Mouse (Mus musculus): ENCODE results near the gene Ntn3. TPM values are rescaled to one million over a fixed set of nuclear protein-coding genes. Genes with fewer than 3 reads are reported as not detected.

Ntn3 gene
- total RNA-seq (2021) = 1 to 10 TPM in 1 of 2 experiments, under 1 TPM in 1; 0.97 to 1.0 TPM
- polyA plus RNA-seq (2012; rRNA removed) = 0.64 and 1.1 TPM in 2 replicates
- long read RNA-seq, full-length matches to known transcripts = 1 of 1 reads
- long read RNA-seq, partial matches to known transcripts = 0 of 1 reads
- long read RNA-seq, other reads (novel, unspliced or antisense) = 0 of 1 reads

DNA sequence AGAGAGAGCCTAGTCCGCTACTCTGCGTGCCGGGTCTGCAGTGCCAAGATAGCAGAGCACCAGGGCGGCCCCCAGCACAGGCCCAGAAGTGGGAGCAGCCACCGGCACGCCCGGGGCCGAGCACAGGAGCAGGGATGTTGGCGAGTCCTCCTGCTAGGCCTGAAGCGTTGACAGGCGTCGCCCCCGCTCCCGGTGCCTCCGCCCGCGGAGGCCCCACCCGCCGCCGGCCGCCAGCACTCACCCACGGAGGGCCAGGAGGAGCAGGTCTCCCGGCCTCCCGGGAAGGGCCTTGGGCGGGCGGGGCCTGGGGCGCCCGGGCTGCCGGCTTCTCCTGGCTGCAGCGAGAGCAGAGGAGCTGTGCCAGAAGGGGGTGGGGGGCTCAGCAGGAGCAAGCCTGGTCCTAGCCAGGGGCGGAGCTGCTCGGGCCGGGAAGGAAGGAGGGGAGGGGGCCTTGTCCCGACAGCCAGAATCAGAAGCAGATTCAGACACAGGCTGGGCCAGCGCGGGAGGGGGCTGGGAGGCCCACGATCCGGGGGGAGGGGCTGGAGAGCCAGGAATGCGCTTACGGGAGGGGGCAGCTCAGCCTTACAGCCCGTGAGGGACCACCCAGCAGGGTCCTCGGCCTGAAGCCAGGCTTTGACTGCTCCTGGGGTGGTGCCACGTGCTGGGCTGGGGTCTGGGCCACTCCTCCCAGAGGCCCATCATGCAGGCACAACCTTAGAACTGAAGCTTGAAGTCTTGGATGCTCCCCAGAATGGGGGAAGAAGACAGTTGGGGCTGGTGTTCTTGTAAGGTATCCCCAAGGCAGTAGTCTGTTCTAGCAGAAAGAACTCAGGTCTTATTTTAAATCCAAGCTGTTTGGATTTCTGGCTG lies at the start of gene Ntn3:
Gene Ntn3 (minus strand): TSS at position 489 of the 873 bp plus-strand sequence.
- H3K27ac ChIP-seq = peak within 1 kb of the TSS; percentile 8

DNA sequence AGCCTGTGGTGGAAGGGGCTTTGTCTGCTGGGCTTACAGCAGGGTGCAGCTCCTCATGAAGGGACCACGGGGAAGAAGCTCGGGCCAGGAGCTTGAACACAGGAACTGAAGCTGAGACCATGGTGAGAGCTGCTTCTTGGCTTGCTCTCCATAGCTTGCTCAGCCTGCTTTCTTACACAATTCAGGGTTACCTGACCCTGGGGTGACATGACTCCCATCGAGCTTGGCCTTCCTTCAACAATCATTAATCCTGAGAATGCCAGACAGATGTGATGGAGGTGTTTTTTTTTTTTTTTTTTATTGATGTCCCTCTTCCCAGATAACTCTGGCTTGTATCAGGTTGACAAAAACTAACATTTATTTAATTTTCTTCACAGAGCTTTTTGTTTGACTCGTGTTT lies 49.6 kb upstream of the Ntn3 start:
- no peak for DNase-seq
- Histone ChIP-seq H3K9ac (ENCODE audit: low read depth, low read length) (no peak overlapping the region), H3K27me3 (ENCODE audit: control insufficient read depth, insufficient read depth, low read length) (no peaks in the 10 kb centered on the region), H3K27ac (no peak overlapping the region), H3K4me3 (no peak overlapping the region), H3K4me1 (ENCODE audit: control insufficient read depth, insufficient read depth, low read length) (no peaks in the 10 kb centered on the region), H3K79me2 (replicated peaks; ENCODE audit: control insufficient read depth, insufficient read depth, low read length) (no peaks in the 10 kb centered on the region), H3K36me3 (ENCODE audit: control insufficient read depth, insufficient read depth, low read length) (no peaks in the 10 kb centered on the region)
- TF ChIP-seq EP300 (IDR thresholded peaks at IDR 0.05; ENCODE audit: insufficient read depth, low read depth, low read length) (no peak), CTCF (IDR thresholded peaks at IDR 0.05) (no peak), POLR2A (IDR thresholded peaks at IDR 0.05; ENCODE audit: insufficient read depth, low read depth, low read length) (no peak)
- intact Hi-C loops (cut with DNase I) = no loop called here
- WGBS = 76% methylated on average over 4 of the region's 4 CpGs

More for the DNA sequence above, at the start of gene Ntn3:
- H3K27me3 ChIP-seq (ENCODE audit: control insufficient read depth, insufficient read depth, low read length) = no peaks in the 10 kb centered on the region
- TF ChIP-seq EP300 (IDR thresholded peaks at IDR 0.05; ENCODE audit: insufficient read depth, low read depth, low read length) = no peak
- no peak for TF ChIP-seq POLR2A (IDR thresholded peaks at IDR 0.05; ENCODE audit: insufficient read depth, low read depth, low read length)
- H3K9ac ChIP-seq (ENCODE audit: low read depth, low read length) = peak within 1 kb of the TSS; percentile 82
- peak; percentile 69 to 72 for DNase-seq
- H3K36me3 ChIP-seq (ENCODE audit: control insufficient read depth, insufficient read depth, low read length) = no peaks in the 10 kb centered on the region
- 6% methylated on average over 43 of the region's 43 CpGs for WGBS
- H3K4me1 ChIP-seq (ENCODE audit: control insufficient read depth, insufficient read depth, low read length) = peaks cover 21% of the 10 kb centered on the region
- peak within 1 kb of the TSS; percentile 45 for H3K4me3 ChIP-seq
- intact Hi-C loops (cut with DNase I) = no loop called here
- H3K79me2 ChIP-seq (replicated peaks; ENCODE audit: control insufficient read depth, insufficient read depth, low read length) = no peaks in the 10 kb centered on the region

DNA sequence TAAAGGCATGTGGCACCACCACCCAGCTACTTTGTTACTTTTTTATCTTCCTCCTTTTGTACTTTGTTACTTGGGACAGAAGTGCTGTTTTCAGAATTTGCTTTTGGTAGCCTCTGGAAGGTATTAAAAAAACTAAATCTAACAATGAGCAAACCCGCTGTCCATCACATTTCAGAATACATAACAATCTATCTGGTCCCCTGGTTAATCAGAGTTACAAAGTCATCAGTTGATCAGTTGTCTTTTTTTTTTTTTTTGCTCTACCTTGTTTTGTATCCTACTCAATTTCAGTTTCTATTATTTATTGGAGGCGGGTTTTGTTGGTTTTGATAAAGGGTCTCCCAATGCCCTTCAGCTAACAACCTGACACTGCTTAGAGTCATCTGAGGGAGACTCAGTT lies 43.0 kb upstream of the Ntn3 start:
- intact Hi-C loops (cut with DNase I) = loop anchor here (5.0 kb wide), 1 partner anchor 80 kb away; no protein-coding TSS in a partner anchor
- WGBS = 98% methylated on average over 2 of the region's 2 CpGs

DNA sequence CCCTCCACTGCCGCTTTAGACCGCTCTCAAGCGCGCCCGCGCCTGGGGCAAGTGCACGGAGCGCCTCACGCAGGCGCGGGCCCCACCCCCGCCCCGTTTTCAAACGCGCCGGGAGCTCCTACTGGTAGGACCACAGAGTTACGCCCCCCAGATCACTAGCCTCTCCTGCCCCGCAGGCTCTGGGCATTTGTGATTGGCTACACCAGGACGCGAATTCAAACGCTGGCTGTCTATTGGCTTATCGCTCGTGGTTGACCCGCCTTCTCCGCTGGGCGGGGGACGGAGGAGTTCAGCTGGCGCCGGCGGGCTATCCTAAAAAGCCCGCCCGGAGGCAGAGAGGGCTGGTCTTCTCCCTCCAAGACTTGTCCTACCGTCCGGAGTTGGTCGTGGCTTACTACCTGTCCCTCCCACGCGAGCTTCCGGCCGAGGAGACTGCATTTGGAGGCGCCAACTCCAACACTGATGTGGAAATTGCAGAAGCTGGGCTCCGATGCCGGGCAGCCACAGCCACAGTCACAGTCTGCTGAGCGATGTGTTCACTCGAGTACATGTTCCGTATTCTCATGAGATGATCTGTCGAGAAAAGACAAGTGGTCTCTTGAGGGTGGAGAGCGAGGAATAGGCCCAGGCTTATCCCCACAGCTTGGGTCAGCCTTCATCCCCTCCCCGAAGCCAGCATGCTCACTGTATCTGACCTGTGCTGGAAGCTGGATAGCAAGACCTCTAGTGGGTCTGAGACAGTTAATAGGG lies 42.2 kb upstream of the Ntn3 start, which contains the start of gene Ccnf:
Gene Ccnf (minus strand): TSS at position 165 of the 750 bp plus-strand sequence.
- under 1% methylated on average over 48 of the region's 48 CpGs for WGBS
- no peaks in the 10 kb centered on the region for H3K79me2 ChIP-seq (replicated peaks; ENCODE audit: control insufficient read depth, insufficient read depth, low read length)
- intact Hi-C loops (cut with DNase I) = loop anchor here (2.0 to 5.0 kb wide), 2 partner anchors 47 to 79 kb away; partner anchors contain the start of gene Tbc1d24

More for the DNA sequence above, 43.0 kb upstream of the Ntn3 start:
- H3K36me3 ChIP-seq (ENCODE audit: control insufficient read depth, insufficient read depth, low read length) = no peaks in the 10 kb centered on the region
- H3K4me1 ChIP-seq (ENCODE audit: control insufficient read depth, insufficient read depth, low read length) = no peaks in the 10 kb centered on the region
- no peak for DNase-seq
- no peaks in the 10 kb centered on the region for H3K79me2 ChIP-seq (replicated peaks; ENCODE audit: control insufficient read depth, insufficient read depth, low read length)
- no peaks in the 10 kb centered on the region for H3K27me3 ChIP-seq (ENCODE audit: control insufficient read depth, insufficient read depth, low read length)
- H3K4me3 ChIP-seq = no peak overlapping the region
- no peak overlapping the region for H3K9ac ChIP-seq (ENCODE audit: low read depth, low read length)
- TF ChIP-seq POLR2A (IDR thresholded peaks at IDR 0.05; ENCODE audit: insufficient read depth, low read depth, low read length) = no peak
- no peak for TF ChIP-seq EP300 (IDR thresholded peaks at IDR 0.05; ENCODE audit: insufficient read depth, low read depth, low read length)
- TF ChIP-seq CTCF (IDR thresholded peaks at IDR 0.05) = no peak
- no peak overlapping the region for H3K27ac ChIP-seq

DNA sequence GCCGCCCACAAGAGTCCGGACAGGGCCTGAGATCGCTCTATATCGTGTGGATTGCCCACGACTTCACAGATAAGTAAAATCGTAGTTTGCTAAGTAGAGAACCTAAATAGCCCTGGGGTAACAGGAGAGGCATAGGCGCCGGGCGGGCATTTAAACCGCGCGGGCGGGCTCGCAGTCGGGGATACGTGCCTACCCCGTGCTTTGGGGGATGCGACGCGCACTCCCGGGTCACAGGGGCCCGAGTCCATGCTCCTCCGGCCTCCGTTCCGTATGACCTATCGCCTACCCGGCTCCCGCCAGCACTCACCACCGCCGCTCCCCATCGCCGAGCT lies 41.6 kb upstream of the Ntn3 start:
- TF ChIP-seq CTCF (IDR thresholded peaks at IDR 0.05) = no peak
- no peak for TF ChIP-seq POLR2A (IDR thresholded peaks at IDR 0.05; ENCODE audit: insufficient read depth, low read depth, low read length)
- TF ChIP-seq EP300 (IDR thresholded peaks at IDR 0.05; ENCODE audit: insufficient read depth, low read depth, low read length) = no peak
- Histone ChIP-seq H3K4me1 (ENCODE audit: control insufficient read depth, insufficient read depth, low read length) (no peaks in the 10 kb centered on the region), H3K36me3 (ENCODE audit: control insufficient read depth, insufficient read depth, low read length) (no peaks in the 10 kb centered on the region), H3K9ac (ENCODE audit: low read depth, low read length) (peak overlapping the region; percentile 68), H3K79me2 (replicated peaks; ENCODE audit: control insufficient read depth, insufficient read depth, low read length) (no peaks in the 10 kb centered on the region), H3K27ac (peak overlapping the region; percentile 24; the same call in 1 of the 2 replicates), H3K4me3 (peak overlapping the region; percentile 69), H3K27me3 (ENCODE audit: control insufficient read depth, insufficient read depth, low read length) (no peaks in the 10 kb centered on the region)
- no peak for DNase-seq
- under 1% methylated on average over 32 of the region's 32 CpGs for WGBS
- intact Hi-C loops (cut with DNase I) = loop anchor here (2.0 to 5.0 kb wide), 2 partner anchors 46 to 79 kb away; partner anchors contain the start of gene Tbc1d24

More for the DNA sequence above, 42.2 kb upstream of the Ntn3 start, which contains the start of gene Ccnf:
- no peaks in the 10 kb centered on the region for H3K36me3 ChIP-seq (ENCODE audit: control insufficient read depth, insufficient read depth, low read length)
- no peak for TF ChIP-seq POLR2A (IDR thresholded peaks at IDR 0.05; ENCODE audit: insufficient read depth, low read depth, low read length)
- 0 out of 2 replicates have a peak, but pooled peaks have one; percentile 20 for TF ChIP-seq EP300 (IDR thresholded peaks at IDR 0.05; ENCODE audit: insufficient read depth, low read depth, low read length)
- peak; percentile 68 for TF ChIP-seq CTCF (IDR thresholded peaks at IDR 0.05)
- H3K9ac ChIP-seq (ENCODE audit: low read depth, low read length) = peak within 1 kb of the TSS; percentile 68
- H3K4me3 ChIP-seq = peak within 1 kb of the TSS; percentile 69
- H3K27ac ChIP-seq = peak within 1 kb of the TSS; percentile 44; the same call in 1 of the 2 replicates
- DNase-seq = peak; percentile 93 to 97
- H3K4me1 ChIP-seq (ENCODE audit: control insufficient read depth, insufficient read depth, low read length) = no peaks in the 10 kb centered on the region
- H3K27me3 ChIP-seq (ENCODE audit: control insufficient read depth, insufficient read depth, low read length) = no peaks in the 10 kb centered on the region
